Mouse (Mus musculus) forebrain, embryonic 16.5 days (tissue): Measurements from ENCODE around the gene Tenm4. TPM values are rescaled to one million over a fixed set of nuclear protein-coding genes. Genes with fewer than 3 reads are reported as not detected.
A peak's percentile ranks its signal among the peaks of the same experiment; 100 is the strongest.

Source experiments
- ATAC-seq: fragments of 200-750 bp; cut with Nextera tagmentation; 2 replicates; pipeline ENCODE4 v1.8.0; 2017; ENCODE audit warnings: mild to moderate bottlenecking, moderate library complexity
- H3K27ac ChIP-seq: fragments of 300-500 bp; sonication (generic); 2 replicates; pipeline ENCODE4 v1.5.1; 2014; ENCODE audit warnings: low read length, control low read depth
- H3K27me3 ChIP-seq: fragments of 300-500 bp; sonication (generic); replicated peaks from 2 replicates; pipeline ENCODE4 v1.6.1; 2014; ENCODE audit warnings: low read length; ENCODE audit not compliant: control insufficient read depth, insufficient read depth
- H3K36me3 ChIP-seq: fragments of 300-500 bp; sonication (generic); 2 replicates; pipeline ENCODE4 v1.6.1; 2014; ENCODE audit not compliant: control insufficient read depth, insufficient read depth
- H3K4me1 ChIP-seq: fragments of 300-500 bp; sonication (generic); replicated peaks from 2 replicates; pipeline ENCODE4 v1.6.1; 2014; ENCODE audit warnings: low read length; ENCODE audit not compliant: control insufficient read depth, insufficient read depth
- H3K4me2 ChIP-seq: fragments of 300-500 bp; sonication (generic); 2 replicates; pipeline ENCODE4 v1.6.1; 2014; ENCODE audit warnings: mild to moderate bottlenecking, low read length, control low read depth
- H3K4me3 ChIP-seq: fragments of 300-500 bp; sonication (generic); replicated peaks from 2 replicates; pipeline ENCODE4 v1.5.1; 2014; ENCODE audit warnings: mild to moderate bottlenecking, low read length, control low read depth
- H3K9ac ChIP-seq: fragments of 300-500 bp; sonication (generic); replicated peaks from 2 replicates; pipeline ENCODE4 v1.6.1; 2014; ENCODE audit warnings: low read depth, low read length, control low read depth
- H3K9me3 ChIP-seq: fragments of 300-500 bp; sonication (generic); 2 replicates; pipeline ENCODE4 v1.6.1; 2016; ENCODE audit warnings: low read length; ENCODE audit not compliant: control insufficient read depth
- WGBS: fragments of 180-500 bp; shearing (Covaris S2); extraction: QIAGEN DNeasy Blood & Tissue Kit; methylation state at CpG from one replicate; pipeline ENCODE4 v1.1.7; 2014; 5-methylcytosine and 5-hydroxymethylcytosine counted together
- polyA plus RNA-seq: library from polyadenylated mRNA; unstranded; fragments of >200 nt; fragmentation: Nextera tagmentation; extraction: Ambion mirVana; gene quantifications from 2 replicates; pipeline ENCODE4 v1.2.1, GENCODE M21; 2015

Gene Tenm4
- polyA plus RNA-seq, 1 experiment from 2014 or later, result 105 TPM

DNA sequence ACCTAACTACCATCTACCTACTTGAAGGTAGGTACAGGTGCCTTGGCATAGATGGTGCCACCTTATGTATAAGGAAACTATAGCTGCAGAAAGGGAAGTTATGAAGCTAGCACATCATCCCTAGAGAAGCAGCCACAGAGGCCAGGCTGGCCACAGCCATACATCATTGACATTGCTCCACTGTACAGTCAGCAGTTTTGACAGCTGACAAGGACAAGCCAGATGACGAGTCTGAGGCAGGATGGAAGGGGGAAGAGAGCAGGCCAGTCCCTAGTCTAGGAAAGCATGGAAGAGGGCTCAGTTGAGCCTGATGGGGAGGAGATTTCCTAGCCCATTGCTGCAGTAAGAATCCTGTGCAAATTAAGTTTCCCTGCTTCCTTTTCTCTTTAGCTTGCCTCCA lies 548.9 kb downstream of the Tenm4 start:
- H3K27me3 ChIP-seq, result no peaks in the 10 kb centered on the region
- H3K9me3 ChIP-seq, result no peaks in the 10 kb centered on the region
- no peak overlapping the region for H3K4me3 ChIP-seq
- no peak overlapping the region for H3K9ac ChIP-seq
- ATAC-seq, result peak; percentile 8; the same call in 1 of the 2 replicates
- H3K27ac ChIP-seq, result peak overlapping the region; percentile 87
- WGBS, result 31% methylated on average over 1 of the region's 1 CpGs
- H3K36me3 ChIP-seq, result 0 out of 2 replicates have a peak, but pooled peaks cover 3% of the 10 kb centered on the region
- no peak overlapping the region for H3K4me2 ChIP-seq
- peaks cover 37% of the 10 kb centered on the region for H3K4me1 ChIP-seq

DNA sequence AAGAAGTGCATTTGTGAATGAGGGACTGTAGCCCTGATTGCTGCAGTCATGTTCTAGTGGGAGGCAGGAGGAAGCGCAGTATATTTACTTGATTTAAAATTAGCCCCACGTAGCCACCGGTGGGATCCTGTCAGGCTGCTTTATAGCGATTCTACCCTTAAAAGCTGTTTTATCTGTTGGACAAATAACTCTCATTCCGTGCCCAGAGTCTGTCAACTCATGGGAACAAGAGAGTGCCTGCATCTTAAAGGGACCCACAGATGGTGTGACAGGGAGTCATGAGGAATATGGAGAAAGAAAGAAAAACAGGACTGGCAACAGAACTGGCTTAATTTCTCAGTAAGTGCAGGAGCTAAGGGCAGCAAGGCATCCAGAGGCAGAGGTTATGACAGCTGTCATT lies 549.4 kb downstream of the Tenm4 start:
- Histone ChIP-seq H3K9ac (no peak overlapping the region), H3K4me3 (no peak overlapping the region), H3K27me3 (no peaks in the 10 kb centered on the region), H3K4me2 (no peak overlapping the region), H3K36me3 (0 out of 2 replicates have a peak, but pooled peaks cover 3% of the 10 kb centered on the region), H3K4me1 (peaks cover 37% of the 10 kb centered on the region), H3K9me3 (no peaks in the 10 kb centered on the region), H3K27ac (peak overlapping the region; percentile 87)
- WGBS, result 21% methylated on average over 5 of the region's 5 CpGs
- peak; percentile 64 for ATAC-seq

DNA sequence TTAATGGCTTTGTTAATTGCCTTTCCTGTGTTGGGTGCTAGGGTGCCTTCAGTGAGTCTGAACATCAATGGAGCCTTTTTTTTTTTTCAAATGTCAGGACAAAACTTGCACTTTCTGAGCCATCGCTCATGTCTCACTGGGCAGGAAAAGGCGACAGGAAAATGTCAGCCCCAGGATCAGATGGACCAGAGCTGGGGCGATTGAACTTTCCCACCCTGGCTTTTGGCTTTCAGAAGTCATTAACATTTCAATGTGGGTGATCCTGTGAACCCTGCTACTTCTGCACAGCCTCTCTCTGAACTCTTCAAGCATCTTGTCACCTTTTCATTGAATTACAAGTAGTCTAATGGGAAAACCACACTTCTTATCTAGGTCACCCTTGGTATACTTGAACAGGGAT lies 551.8 kb downstream of the Tenm4 start:
- Histone ChIP-seq H3K9me3 (no peaks in the 10 kb centered on the region), H3K4me3 (no peak overlapping the region), H3K36me3 (0 out of 2 replicates have a peak, but pooled peaks cover 3% of the 10 kb centered on the region), H3K27ac (no peak overlapping the region), H3K9ac (no peak overlapping the region), H3K4me1 (peaks cover 33% of the 10 kb centered on the region), H3K4me2 (no peak overlapping the region), H3K27me3 (no peaks in the 10 kb centered on the region)
- 54% methylated on average over 3 of the region's 3 CpGs for WGBS
- ATAC-seq, result no peak

DNA sequence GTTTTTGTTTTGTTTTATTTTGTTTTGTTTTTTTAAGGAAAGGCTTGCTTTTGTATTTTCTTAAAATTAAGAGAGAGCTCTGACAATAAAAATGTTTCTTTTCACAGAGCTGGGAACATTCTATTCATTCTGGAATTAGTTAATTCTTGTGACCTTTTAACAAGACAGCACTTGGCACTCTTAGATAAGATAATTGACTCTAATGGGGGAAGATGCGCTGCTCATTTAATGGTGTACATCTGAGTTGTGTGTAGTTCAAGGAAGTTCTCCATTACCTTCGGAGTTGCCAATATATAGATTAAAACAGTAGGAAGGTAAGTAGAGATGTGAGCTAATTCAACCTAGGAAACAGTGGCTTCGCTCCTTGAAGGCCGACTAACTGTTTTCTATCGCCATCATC lies 554.6 kb downstream of the Tenm4 start:
- WGBS, result 86% methylated on average over 5 of the region's 5 CpGs
- Histone ChIP-seq H3K4me2 (no peak overlapping the region), H3K9me3 (no peaks in the 10 kb centered on the region), H3K9ac (no peak overlapping the region), H3K4me3 (no peak overlapping the region), H3K27ac (no peak overlapping the region), H3K36me3 (peaks cover 3% of the 10 kb centered on the region; the same call in 1 of the 2 replicates), H3K4me1 (peaks cover 6% of the 10 kb centered on the region), H3K27me3 (no peaks in the 10 kb centered on the region)
- ATAC-seq, result no peak

DNA sequence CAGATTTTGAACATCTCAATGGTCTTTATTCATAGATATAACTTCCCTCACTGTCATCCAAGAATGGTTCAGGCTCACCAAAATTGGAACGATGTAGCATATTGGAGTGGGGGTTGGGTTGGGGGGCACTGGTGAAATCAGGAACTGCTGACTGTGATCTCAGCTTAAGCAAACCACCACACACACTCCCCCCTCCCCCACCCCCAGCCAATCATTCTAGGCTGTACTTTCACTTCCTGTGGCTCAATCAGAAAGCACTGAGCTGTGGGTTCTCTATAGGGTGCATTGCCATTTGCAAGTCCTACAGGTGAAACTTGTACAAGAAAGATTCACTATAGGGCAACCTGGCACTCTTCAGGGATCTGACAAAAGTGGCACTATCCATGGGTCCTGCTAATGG lies 559.3 kb downstream of the Tenm4 start:
- WGBS, result 96% methylated on average over 1 of the region's 1 CpGs
- Histone ChIP-seq H3K27ac (no peak overlapping the region), H3K4me2 (no peak overlapping the region), H3K4me3 (no peak overlapping the region), H3K9ac (no peak overlapping the region), H3K4me1 (no peaks in the 10 kb centered on the region), H3K9me3 (no peaks in the 10 kb centered on the region), H3K27me3 (no peaks in the 10 kb centered on the region), H3K36me3 (no peaks in the 10 kb centered on the region; the same call in 1 of the 2 replicates)
- no peak for ATAC-seq

DNA sequence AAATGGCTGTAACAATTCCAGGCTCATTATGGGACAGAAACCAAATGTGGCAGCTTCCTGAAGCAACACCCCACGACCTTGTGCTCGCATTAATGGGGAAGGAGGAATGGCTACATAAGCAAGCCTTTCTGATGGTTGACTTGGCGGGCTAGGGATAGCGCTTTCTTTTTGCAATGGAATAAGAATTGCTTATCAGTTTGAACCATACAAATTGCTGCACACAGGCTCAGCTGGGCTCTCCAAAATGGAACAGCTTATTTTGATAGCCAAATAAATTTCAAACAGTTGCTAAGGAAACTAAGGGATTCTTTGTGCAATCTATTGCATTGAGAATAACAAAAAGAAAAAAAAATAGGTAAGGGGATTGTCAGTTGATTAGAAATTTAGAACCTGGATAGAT lies 560.9 kb downstream of the Tenm4 start:
- H3K4me1 ChIP-seq, result no peaks in the 10 kb centered on the region
- H3K4me2 ChIP-seq, result no peak overlapping the region
- no peak for ATAC-seq
- H3K27me3 ChIP-seq, result no peaks in the 10 kb centered on the region
- 76% methylated on average over 4 of the region's 4 CpGs for WGBS
- no peak overlapping the region for H3K4me3 ChIP-seq
- no peaks in the 10 kb centered on the region for H3K9me3 ChIP-seq
- no peak overlapping the region for H3K27ac ChIP-seq
- no peak overlapping the region for H3K9ac ChIP-seq
- H3K36me3 ChIP-seq, result peaks cover 4% of the 10 kb centered on the region; the same call in 1 of the 2 replicates

DNA sequence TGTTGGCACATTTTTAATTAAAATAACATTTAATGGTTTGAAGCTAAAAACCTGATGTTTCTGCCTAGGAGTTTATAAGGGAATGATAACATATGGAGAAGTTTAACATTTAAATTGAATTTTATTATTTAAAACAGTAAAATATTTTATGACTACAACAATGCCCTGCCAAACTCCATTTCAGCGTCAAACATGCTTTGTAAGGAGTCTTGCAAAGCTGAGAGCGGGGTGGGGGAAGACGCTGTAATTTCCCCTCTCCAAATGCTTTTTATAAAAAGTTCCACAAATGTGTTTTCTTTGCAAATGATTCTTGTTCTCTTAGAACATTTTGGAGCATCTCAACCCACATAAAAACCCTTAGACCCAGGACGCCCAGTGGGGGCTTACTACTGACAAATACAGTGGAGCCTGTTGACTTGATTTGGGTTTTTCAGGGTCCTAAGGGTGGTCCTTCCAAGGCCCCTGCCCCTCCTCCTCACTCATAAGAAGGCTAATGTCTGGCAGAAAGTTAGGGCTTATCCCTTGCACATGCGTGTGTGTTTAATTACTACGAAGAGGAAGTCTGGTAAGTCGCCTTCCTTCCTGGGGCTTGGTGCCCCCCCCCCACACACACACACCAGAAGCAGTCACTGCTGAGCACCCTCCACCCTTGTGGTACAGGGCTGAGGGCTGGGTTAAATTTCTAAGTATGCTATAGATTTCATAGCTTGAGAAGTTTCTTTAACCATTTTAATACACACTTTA lies 563.4 kb downstream of the Tenm4 start:
- Histone ChIP-seq H3K4me2 (no peak overlapping the region), H3K9me3 (no peaks in the 10 kb centered on the region), H3K27me3 (no peaks in the 10 kb centered on the region), H3K36me3 (peaks cover 6% of the 10 kb centered on the region; the same call in 1 of the 2 replicates), H3K4me1 (no peaks in the 10 kb centered on the region), H3K4me3 (no peak overlapping the region), H3K27ac (no peak overlapping the region), H3K9ac (no peak overlapping the region)
- WGBS, result 85% methylated on average over 7 of the region's 7 CpGs
- ATAC-seq, result no peak

DNA sequence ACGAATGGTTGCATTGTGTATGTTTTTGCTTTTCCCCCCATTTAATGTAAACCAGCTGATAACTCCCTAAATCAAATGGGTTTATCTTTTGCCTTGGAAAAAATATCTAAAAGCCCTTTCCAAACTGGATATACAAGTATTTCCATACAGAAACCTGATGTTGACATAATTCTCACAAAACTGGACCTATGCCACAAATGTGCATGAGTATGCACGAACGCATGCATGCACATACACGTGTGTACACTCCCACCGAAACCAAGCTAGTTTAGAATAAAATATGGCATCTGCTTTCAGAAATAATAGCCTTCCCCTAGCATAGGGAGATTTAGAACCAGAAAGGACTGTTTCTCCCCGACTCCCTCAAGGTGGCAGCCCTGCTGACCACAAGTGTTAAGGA lies 569.6 kb downstream of the Tenm4 start:
- H3K4me1 ChIP-seq, result peaks cover 18% of the 10 kb centered on the region
- no peak overlapping the region for H3K4me3 ChIP-seq
- H3K4me2 ChIP-seq, result no peak overlapping the region
- no peaks in the 10 kb centered on the region for H3K27me3 ChIP-seq
- 61% methylated on average over 6 of the region's 6 CpGs for WGBS
- H3K36me3 ChIP-seq, result peaks cover 6% of the 10 kb centered on the region; the same call in 1 of the 2 replicates
- no peak for ATAC-seq
- no peak overlapping the region for H3K9ac ChIP-seq
- no peaks in the 10 kb centered on the region for H3K9me3 ChIP-seq
- no peak overlapping the region for H3K27ac ChIP-seq

DNA sequence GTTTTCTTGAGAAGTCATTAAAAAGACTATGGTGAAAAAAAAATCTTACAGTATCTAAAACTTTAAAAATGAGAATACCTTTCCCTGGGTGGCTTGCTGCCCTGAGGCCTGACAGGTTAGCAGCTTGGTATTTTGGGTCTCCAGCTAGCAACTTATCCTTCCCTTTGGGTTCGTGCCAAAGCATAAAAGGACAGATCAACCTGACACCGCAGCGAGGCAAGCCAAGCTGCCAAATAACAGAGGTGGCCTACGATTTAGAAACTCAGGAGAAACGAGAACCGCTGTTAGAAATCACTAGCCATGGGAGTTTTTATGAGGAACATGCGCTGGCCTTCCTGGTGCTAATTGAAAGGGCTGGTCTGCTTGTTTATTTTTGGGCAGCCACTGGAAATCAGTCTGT lies 571.2 kb downstream of the Tenm4 start:
- no peak overlapping the region for H3K27ac ChIP-seq
- no peak overlapping the region for H3K4me2 ChIP-seq
- no peak overlapping the region for H3K9ac ChIP-seq
- ATAC-seq, result no peak
- peaks cover 23% of the 10 kb centered on the region for H3K4me1 ChIP-seq
- WGBS, result 41% methylated on average over 7 of the region's 7 CpGs
- H3K9me3 ChIP-seq, result no peaks in the 10 kb centered on the region
- no peak overlapping the region for H3K4me3 ChIP-seq
- 0 out of 2 replicates have a peak, but pooled peaks cover 1% of the 10 kb centered on the region for H3K36me3 ChIP-seq
- no peaks in the 10 kb centered on the region for H3K27me3 ChIP-seq
